Mouse (Mus musculus) spleen, adult 2 months (tissue): ENCODE results near the gene Lef1. TPM values are rescaled to one million over a fixed set of nuclear protein-coding genes. Genes with fewer than 3 reads are reported as not detected.

Experiments
- DNase-seq, 2 experiments: peaks; one replicate each; pipeline versions ENCODE4 v3.0.0 to v3.0.0-alpha.2; 2012 to 2021; ENCODE audit warnings: low spot score in 2 of 2, low read depth in 1 of 2
- H3K27ac ChIP-seq: fragments of 200-500 bp; 2 replicates; pipeline ENCODE4 v1.5.1; 2012; ENCODE audit warnings: low read length, inconsistent platforms; ENCODE audit not compliant: insufficient read depth
- H3K27me3 ChIP-seq: fragments of 200-500 bp; 2 replicates; pipeline ENCODE4 v1.6.1; 2012; ENCODE audit warnings: mild to moderate bottlenecking, moderate library complexity, low read length, inconsistent platforms; ENCODE audit not compliant: control insufficient read depth, insufficient read depth
- H3K36me3 ChIP-seq: fragments of 200-500 bp; 2 replicates; pipeline ENCODE4 v1.6.1; 2012; ENCODE audit warnings: mild to moderate bottlenecking, low read length, inconsistent platforms; ENCODE audit not compliant: control insufficient read depth, insufficient read depth
- H3K4me1 ChIP-seq: fragments of 200-500 bp; 2 replicates; pipeline ENCODE4 v1.6.1; 2011; ENCODE audit warnings: inconsistent platforms; ENCODE audit not compliant: control insufficient read depth, insufficient read depth, insufficient read length
- H3K4me3 ChIP-seq: fragments of 200-500 bp; 2 replicates; pipeline ENCODE4 v1.5.1; 2011; ENCODE audit warnings: mild to moderate bottlenecking, inconsistent platforms; ENCODE audit not compliant: insufficient read depth, insufficient read length; ENCODE audit errors: extremely low read depth
- CTCF ChIP-seq: fragments of 200-500 bp; IDR thresholded peaks from 2 replicates; pipeline ENCODE4 v1.5.1; 2011; ENCODE audit warnings: mild to moderate bottlenecking, inconsistent platforms; ENCODE audit not compliant: insufficient read depth, insufficient read length, insufficient replicate concordance; ENCODE audit errors: extremely low read depth
- POLR2A ChIP-seq: fragments of 200-500 bp; IDR thresholded peaks from 2 replicates; pipeline ENCODE4 v1.6.1; 2011; ENCODE audit warnings: low read depth, low read length, inconsistent platforms
- WGBS: fragments of 180-500 bp; shearing (Covaris S2); methylation state at CpG from one replicate; pipeline ENCODE4 v1.1.7; 2018; 5-methylcytosine and 5-hydroxymethylcytosine counted together
- polyA plus RNA-seq: library from polyadenylated mRNA; depleted of rRNA; stranded (reverse); fragments of >200 nt; gene quantifications from 2 replicates; pipeline ENCODE4 v1.2.3, GENCODE M21; 2012

Gene Lef1
- polyA plus RNA-seq, 1 experiment = 50.9 TPM

DNA sequence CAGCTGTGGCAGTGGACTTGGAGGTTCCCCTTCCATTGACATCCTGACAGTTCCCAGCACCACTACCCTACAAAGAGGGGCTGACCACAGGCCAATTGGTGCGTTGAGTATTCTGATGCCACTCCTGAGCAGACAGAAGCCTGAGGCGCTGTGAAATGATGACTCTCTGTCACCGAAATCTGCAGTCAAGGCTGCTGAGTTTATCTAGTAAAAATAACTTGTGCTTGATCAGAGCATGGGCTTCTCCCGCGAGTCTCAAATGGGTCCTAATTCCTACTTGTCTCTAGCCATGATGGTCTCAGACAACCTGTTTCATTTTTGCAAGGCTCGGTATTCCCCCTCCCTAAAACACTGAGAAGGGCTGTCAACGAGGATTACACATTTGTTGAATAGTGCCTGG is 44.8 kb downstream of the Lef1 start:
- no peak overlapping the region for H3K4me3 ChIP-seq
- peak overlapping the region; percentile 85 for H3K27ac ChIP-seq
- H3K36me3 ChIP-seq = no peaks in the 10 kb centered on the region
- 78% methylated on average over 7 of the region's 7 CpGs for WGBS
- H3K27me3 ChIP-seq = no peaks in the 10 kb centered on the region
- H3K4me1 ChIP-seq = peaks cover 10% of the 10 kb centered on the region
- no peak for DNase-seq
- no peak for TF ChIP-seq POLR2A
- TF ChIP-seq CTCF = no peak

DNA sequence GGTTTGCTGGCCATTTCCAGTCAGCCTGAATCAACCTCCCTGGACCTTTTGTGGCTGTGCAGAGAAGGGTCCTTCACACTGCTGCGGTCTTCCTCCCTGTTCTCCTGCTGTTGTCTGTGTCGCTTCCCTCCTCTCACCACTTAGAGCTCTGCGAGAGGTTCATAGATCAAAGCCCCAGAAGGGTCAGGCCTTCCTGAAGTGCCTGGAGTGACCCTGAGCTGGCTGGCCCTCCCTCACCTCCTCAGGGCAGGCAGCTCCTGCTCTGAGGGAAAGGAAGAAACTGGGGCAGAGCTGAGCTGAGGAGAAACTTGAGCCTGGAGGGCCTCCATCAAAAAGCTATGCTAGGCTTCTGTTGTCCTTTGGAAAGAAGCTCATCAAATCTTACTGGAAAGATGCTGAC is 45.4 kb downstream of the Lef1 start:
- H3K4me3 ChIP-seq = 0 out of 2 replicates have a peak overlapping the region, but pooled peaks have one; percentile 6
- peak overlapping the region; percentile 85 for H3K27ac ChIP-seq
- H3K27me3 ChIP-seq = no peaks in the 10 kb centered on the region
- H3K36me3 ChIP-seq = no peaks in the 10 kb centered on the region
- TF ChIP-seq POLR2A (no peak), CTCF (no peak)
- DNase-seq = no peak
- H3K4me1 ChIP-seq = peaks cover 14% of the 10 kb centered on the region
- 68% methylated on average over 3 of the region's 3 CpGs for WGBS

DNA sequence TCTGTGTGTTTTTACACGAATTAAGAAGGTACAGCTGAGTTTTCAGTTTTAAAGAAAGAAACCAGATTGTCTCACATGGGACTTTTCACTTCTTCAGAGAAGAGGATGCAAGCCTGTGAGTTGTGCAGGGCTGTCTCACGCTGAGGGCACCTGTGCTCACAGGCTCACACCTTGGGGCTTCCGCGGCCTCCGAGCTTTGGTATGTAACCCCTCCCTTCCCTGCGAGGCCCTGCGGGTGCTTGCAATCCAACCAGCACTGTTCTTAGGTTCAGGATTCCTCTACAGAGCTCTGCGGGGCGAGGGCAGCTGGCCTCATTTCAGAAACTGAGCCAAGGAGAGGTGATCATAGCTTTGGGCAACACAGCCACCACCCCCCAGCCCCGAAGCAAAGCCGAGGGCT is 46.1 kb downstream of the Lef1 start:
- H3K4me3 ChIP-seq = peak overlapping the region; percentile 20; the same call in 1 of the 2 replicates
- H3K27me3 ChIP-seq = no peaks in the 10 kb centered on the region
- H3K4me1 ChIP-seq = peaks cover 17% of the 10 kb centered on the region
- no peaks in the 10 kb centered on the region for H3K36me3 ChIP-seq
- peak in 1 of 2 experiments; percentile 21 for DNase-seq
- peak overlapping the region; percentile 83 for H3K27ac ChIP-seq
- no peak for TF ChIP-seq POLR2A
- 66% methylated on average over 11 of the region's 11 CpGs for WGBS

DNA sequence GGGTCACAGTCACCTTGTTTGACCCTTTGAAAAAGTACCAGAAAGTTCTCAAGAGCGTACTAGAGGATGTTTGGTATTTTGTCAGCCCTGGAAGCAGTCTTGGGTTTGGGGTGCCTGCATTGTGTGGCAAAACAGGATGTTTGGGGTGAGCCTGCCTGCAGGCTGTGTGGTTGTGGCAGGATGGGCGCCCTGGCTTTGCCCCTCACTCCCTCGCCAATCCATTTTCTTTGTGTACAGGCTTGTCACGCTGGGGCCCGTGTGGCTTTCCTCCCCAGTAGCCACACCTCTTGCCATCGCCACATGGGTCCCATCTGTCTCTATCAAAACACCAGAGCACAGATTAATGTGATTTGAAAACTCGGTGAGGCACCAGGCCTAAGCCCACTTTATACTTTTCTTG is 47.2 kb downstream of the Lef1 start:
- Histone ChIP-seq H3K4me3 (peak overlapping the region; percentile 3; the same call in 1 of the 2 replicates), H3K27me3 (no peaks in the 10 kb centered on the region), H3K27ac (peak overlapping the region; percentile 74), H3K4me1 (peaks cover 24% of the 10 kb centered on the region), H3K36me3 (no peaks in the 10 kb centered on the region)
- DNase-seq = peak; percentile 40 to 62
- 35% methylated on average over 7 of the region's 7 CpGs for WGBS
- TF ChIP-seq CTCF = no peak
- TF ChIP-seq POLR2A = no peak

DNA sequence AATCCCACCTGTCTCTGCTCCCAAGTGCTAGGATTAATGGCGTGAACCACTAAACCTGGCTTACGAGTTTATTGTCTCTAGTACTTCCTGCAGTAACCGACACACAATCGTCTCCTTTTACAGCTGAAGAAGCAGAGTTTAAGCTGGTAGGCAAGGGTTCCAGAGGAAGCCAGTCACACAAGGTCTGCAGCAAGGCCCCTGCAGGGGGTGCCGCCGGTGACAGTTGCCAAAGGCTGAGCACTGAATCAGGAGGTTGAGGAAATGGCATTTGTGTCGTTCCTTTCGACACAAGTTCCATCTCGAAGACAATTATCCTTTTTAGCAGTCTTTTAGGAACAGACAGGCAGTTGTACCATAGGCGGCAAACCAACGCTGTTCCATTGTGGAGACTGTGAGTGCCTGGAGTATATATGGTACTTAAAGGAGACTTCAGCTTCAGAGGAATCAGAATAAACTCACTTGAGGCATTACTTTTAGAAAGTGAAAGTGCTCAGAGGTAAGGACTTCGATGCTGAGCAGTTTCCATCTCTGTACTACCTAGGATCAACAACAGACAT is 49.0 kb downstream of the Lef1 start:
- peaks cover 24% of the 10 kb centered on the region; the same call in 1 of the 2 replicates for H3K4me1 ChIP-seq
- WGBS = 55% methylated on average over 12 of the region's 12 CpGs
- DNase-seq = no peak
- peak overlapping the region; percentile 20; the same call in 1 of the 2 replicates for H3K4me3 ChIP-seq
- peak overlapping the region; percentile 74 for H3K27ac ChIP-seq
- no peaks in the 10 kb centered on the region for H3K27me3 ChIP-seq
- TF ChIP-seq POLR2A (no peak), CTCF (no peak)
- H3K36me3 ChIP-seq = no peaks in the 10 kb centered on the region

DNA sequence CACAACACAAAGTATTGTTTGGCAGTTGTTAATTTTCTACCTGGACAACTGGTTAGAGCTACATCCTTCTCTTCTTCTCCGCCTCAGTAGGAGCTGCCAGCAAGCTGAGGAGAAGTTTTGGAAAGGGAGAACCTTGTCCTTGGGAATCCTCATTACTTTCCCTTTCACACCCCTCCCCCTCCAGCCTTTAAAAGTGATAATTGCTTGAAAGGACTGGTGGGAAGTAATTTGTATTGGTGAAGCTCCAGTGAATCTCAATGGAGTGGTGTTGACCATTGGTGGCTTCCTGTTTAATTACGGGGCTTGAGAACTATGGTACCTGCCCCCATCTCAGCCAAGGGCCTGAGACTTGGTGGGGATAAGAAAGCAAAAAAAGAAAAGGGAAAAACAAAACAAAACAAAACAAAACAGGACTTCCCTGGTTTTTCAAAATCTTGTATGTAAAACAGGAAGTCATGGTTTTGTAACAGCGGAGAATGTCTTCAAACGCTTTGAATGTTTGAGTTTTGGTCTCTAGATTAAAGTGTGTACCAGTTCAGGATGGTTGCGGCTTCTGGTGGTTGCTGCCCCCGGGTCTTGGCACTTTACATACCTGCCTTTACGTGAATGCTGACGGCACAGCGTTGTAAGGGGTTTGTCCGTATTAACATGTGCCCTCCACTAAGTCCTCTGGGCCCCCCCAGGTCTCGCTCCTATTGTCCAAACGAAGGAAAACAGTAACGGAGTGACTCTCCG is 49.8 kb downstream of the Lef1 start:
- no peak overlapping the region for H3K4me3 ChIP-seq
- 67% methylated on average over 14 of the region's 14 CpGs for WGBS
- H3K27me3 ChIP-seq = no peaks in the 10 kb centered on the region
- peak overlapping the region; percentile 81 for H3K27ac ChIP-seq
- peak in 1 of 2 experiments; percentile 15 for DNase-seq
- peaks cover 22% of the 10 kb centered on the region; the same call in 1 of the 2 replicates for H3K4me1 ChIP-seq
- TF ChIP-seq CTCF (no peak), POLR2A (no peak)
- H3K36me3 ChIP-seq = no peaks in the 10 kb centered on the region

DNA sequence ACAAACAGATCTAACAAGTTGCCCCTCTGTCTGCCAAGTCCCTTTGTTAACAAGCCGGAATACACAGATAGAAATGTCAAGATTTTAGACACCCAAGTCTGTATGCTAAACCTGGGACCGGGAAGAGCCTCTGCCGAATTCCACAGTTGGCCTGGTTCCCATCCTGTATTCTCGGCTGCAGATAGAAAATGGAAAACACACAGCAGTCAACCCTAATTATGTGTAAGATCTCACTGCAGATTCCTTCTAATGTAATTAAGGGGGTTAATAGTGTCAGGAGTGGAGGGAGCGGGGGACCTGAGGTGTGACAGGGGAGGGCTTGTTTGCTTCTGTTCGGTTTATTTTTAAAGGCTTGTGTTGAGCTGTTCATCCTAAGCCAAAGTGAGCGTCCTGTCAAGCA is 50.6 kb downstream of the Lef1 start:
- Histone ChIP-seq H3K36me3 (no peaks in the 10 kb centered on the region), H3K4me3 (no peak overlapping the region), H3K27me3 (no peaks in the 10 kb centered on the region), H3K27ac (peak overlapping the region; percentile 81), H3K4me1 (peaks cover 17% of the 10 kb centered on the region; the same call in 1 of the 2 replicates)
- DNase-seq = no peak
- 84% methylated on average over 7 of the region's 7 CpGs for WGBS
- no peak for TF ChIP-seq POLR2A
- TF ChIP-seq CTCF = no peak
